Mouse (Mus musculus): Measurements from ENCODE around the gene Tec. TPM values are rescaled to one million over a fixed set of nuclear protein-coding genes. Genes with fewer than 3 reads are reported as not detected.

The Tec gene
- polyA plus RNA-seq, 1 experiment from 2014 or later, result 11.9 TPM

DNA sequence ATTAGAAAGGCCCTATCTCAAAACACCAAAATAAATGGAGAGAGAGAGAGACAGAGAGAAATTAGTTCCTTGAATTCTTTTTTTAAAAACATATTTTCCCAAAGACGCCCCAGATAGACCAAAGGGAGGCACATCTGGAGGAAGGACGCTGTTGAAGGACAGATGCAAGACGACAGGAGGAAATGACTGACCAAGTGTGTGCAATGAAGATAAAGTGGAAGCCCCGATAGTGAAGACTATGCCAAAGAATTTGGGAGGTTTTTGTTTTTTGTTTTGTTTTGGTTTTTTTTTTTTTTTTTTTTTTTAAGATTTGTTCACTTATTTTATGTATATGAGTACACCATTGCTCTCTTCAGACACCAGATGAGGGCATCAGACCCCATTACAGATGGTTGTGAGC lies 41.1 kb upstream of the Tec start:
- H3K4me1 ChIP-seq (ENCODE audit: control insufficient read depth, insufficient read depth, low read length), result peaks cover 11% of the 10 kb centered on the region
- 53% methylated on average over 4 of the region's 4 CpGs for WGBS (ENCODE audit: insufficient replicate concordance)

DNA sequence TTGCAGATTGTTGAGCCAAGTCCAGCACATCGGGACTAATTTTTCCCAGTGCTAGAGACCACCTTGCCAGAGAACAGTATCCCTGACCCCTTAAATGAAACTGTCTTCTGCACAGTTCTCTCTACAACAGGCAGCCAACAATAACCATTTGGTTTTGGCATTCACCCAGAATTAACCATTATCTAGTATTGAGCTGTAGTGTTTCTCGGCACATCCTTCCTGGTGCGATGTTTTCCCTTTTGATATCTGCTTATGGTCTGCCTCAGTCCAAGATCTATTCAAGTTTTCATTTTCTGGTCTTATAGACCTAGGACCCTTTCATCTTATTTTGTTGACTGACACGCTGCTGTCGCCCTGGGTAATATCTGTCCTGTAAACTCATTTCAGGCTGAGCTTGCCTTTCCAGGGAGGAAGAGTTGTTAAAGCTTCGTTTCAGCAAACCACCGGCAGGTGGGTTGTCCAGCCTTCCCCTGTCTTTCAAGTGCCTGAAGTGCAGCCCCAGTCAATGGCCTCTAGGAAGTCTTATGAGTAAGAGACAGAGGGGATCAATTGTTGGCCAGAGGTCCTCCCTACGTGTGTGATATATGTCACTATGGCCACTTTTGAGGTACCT lies 40.1 kb upstream of the Tec start:
- 69% methylated on average over 8 of the region's 8 CpGs for WGBS (ENCODE audit: insufficient replicate concordance)

More for the DNA sequence above, 41.1 kb upstream of the Tec start:
- no peak overlapping the region for H3K9ac ChIP-seq (ENCODE audit: low read depth, low read length)
- ATAC-seq (replicated peaks; ENCODE audit: insufficient number of reproducible peaks, low FRiP score, low TSS enrichment), result no peak
- no peaks in the 10 kb centered on the region for H3K9me3 ChIP-seq (replicated peaks; ENCODE audit: control insufficient read depth, low read length)
- H3K27ac ChIP-seq (ENCODE audit: low read depth, low read length), result no peak overlapping the region
- no peaks in the 10 kb centered on the region for H3K36me3 ChIP-seq (ENCODE audit: control insufficient read depth, insufficient read depth, low read length)
- H3K4me2 ChIP-seq, result no peak overlapping the region
- H3K4me3 ChIP-seq (ENCODE audit: low read depth, low read length), result no peak overlapping the region
- no peaks in the 10 kb centered on the region for H3K27me3 ChIP-seq (ENCODE audit: control insufficient read depth, insufficient read depth, low read length)

DNA sequence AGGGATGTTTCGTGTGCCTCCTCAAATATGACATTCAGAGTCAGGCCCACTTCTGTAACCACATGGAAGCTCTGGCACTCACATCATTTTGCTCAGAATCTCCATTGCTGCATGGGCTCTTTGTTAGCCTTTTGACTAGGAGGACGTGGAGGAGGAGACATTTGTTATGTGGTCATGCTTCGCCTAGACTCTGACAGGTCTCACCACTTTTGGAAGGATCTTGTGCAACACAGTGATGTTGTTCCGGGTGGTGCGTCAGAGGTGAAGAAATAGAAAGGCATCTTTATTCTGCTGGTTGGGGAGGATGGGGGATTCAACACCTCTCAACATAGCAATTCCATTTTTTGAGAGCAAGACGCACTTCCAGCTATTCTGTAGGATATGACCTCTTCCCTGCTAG lies 39.1 kb upstream of the Tec start:
- no peaks in the 10 kb centered on the region for H3K27me3 ChIP-seq (ENCODE audit: control insufficient read depth, insufficient read depth, low read length)
- ATAC-seq (replicated peaks; ENCODE audit: insufficient number of reproducible peaks, low FRiP score, low TSS enrichment), result no peak
- 82% methylated on average over 6 of the region's 6 CpGs for whole genome bisulfite sequencing (ENCODE audit: insufficient replicate concordance)
- no peak overlapping the region for H3K4me3 ChIP-seq (ENCODE audit: low read depth, low read length)
- H3K4me1 ChIP-seq (ENCODE audit: control insufficient read depth, insufficient read depth, low read length), result peaks cover 8% of the 10 kb centered on the region
- H3K4me2 ChIP-seq, result no peak overlapping the region
- no peak overlapping the region for H3K9ac ChIP-seq (ENCODE audit: low read depth, low read length)
- H3K36me3 ChIP-seq (ENCODE audit: control insufficient read depth, insufficient read depth, low read length), result no peaks in the 10 kb centered on the region
- no peak overlapping the region for H3K27ac ChIP-seq (ENCODE audit: low read depth, low read length)
- H3K9me3 ChIP-seq (replicated peaks; ENCODE audit: control insufficient read depth, low read length), result no peaks in the 10 kb centered on the region

More for the DNA sequence above, 40.1 kb upstream of the Tec start:
- Histone ChIP-seq H3K9ac (ENCODE audit: low read depth, low read length) (no peak overlapping the region), H3K27ac (ENCODE audit: low read depth, low read length) (no peak overlapping the region), H3K9me3 (replicated peaks; ENCODE audit: control insufficient read depth, low read length) (no peaks in the 10 kb centered on the region), H3K4me2 (no peak overlapping the region), H3K4me1 (ENCODE audit: control insufficient read depth, insufficient read depth, low read length) (peaks cover 11% of the 10 kb centered on the region), H3K36me3 (ENCODE audit: control insufficient read depth, insufficient read depth, low read length) (no peaks in the 10 kb centered on the region), H3K4me3 (ENCODE audit: low read depth, low read length) (no peak overlapping the region), H3K27me3 (ENCODE audit: control insufficient read depth, insufficient read depth, low read length) (no peaks in the 10 kb centered on the region)
- no peak for ATAC-seq (replicated peaks; ENCODE audit: insufficient number of reproducible peaks, low FRiP score, low TSS enrichment)

DNA sequence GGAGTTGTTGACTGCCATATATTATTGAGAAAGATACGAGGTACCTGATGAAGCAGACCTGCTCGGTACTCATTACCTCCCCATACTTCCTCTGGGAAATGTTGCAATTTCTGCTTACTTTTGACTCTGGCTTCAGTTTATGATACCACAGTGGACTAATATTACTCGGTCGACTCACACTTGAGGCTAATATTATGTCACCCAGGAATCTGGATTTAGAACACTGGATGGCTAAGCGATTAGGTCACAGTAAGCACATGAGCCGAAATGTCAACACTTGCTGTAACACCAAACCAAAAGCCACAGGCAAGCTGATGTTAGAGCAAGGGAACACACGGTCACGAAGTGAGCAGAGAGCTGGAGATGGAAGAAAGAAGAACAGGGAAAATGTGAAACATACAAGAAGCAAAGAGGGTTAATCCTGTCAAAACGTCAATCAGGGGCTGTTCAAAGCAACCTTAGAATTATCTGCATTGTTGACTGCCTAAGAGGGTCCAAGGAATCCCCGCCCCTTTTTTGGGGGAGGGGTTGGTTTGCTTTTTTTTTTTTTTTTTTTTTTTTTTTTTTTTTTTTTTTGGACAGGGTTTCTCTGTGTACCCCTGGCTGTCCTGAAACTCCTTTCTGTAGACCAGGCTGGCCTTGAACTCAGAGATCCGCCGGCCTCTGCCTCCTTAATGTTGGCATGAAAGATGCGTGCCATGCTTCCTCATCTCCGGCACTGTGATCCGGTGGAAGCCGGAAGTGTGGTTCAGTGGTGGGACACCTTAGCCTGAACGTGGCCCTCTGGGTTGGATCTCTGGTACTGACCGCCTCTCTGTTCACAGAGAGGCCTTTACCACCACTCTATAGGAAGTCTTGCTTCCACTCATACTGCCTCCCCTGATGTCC lies 36.9 kb upstream of the Tec start:
- Histone ChIP-seq H3K27me3 (ENCODE audit: control insufficient read depth, insufficient read depth, low read length) (no peaks in the 10 kb centered on the region), H3K9me3 (replicated peaks; ENCODE audit: control insufficient read depth, low read length) (no peaks in the 10 kb centered on the region), H3K36me3 (ENCODE audit: control insufficient read depth, insufficient read depth, low read length) (no peaks in the 10 kb centered on the region), H3K9ac (ENCODE audit: low read depth, low read length) (no peak overlapping the region), H3K4me3 (ENCODE audit: low read depth, low read length) (no peak overlapping the region), H3K27ac (ENCODE audit: low read depth, low read length) (peak overlapping the region; percentile 83), H3K4me2 (peak overlapping the region; percentile 27; the same call in 1 of the 2 replicates), H3K4me1 (ENCODE audit: control insufficient read depth, insufficient read depth, low read length) (peaks cover 8% of the 10 kb centered on the region)
- 59% methylated on average over 18 of the region's 18 CpGs for WGBS (ENCODE audit: insufficient replicate concordance)
- peak; percentile 49; the same call in 1 of the 2 replicates for ATAC-seq (replicated peaks; ENCODE audit: insufficient number of reproducible peaks, low FRiP score, low TSS enrichment)

DNA sequence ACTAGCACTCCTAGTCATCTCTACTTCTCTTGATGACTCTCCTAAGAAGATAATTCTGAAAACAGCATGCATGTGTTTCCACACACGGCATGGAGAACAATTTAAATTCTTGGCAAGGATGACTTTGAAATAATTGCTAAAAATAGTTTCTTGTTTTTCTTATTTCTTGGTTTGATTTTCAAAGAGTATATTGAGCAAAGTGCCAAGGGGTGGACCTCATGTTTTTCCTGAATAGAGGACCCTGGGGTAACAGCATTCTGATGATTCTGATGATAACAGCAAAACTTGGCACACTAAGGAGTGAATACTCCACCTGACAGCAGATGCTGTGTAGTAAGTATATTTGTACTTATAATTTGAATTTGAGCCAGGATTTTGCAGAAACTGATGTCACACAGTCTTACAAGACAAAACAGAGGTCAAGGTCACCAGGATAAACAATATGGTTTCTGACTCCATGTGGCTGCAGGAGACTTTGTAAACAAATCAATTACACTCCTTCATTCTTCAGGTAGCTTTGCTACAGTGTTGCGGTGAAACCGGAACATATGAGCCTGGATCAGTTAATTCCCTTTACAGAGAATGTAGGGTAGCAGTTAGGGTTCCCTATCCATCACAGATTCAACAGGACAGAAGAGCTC lies 34.7 kb upstream of the Tec start:
- ATAC-seq (replicated peaks; ENCODE audit: insufficient number of reproducible peaks, low FRiP score, low TSS enrichment), result no peak
- H3K27ac ChIP-seq (ENCODE audit: low read depth, low read length), result no peak overlapping the region
- H3K4me1 ChIP-seq (ENCODE audit: control insufficient read depth, insufficient read depth, low read length), result peaks cover 12% of the 10 kb centered on the region
- no peaks in the 10 kb centered on the region for H3K36me3 ChIP-seq (ENCODE audit: control insufficient read depth, insufficient read depth, low read length)
- no peak overlapping the region for H3K4me2 ChIP-seq
- no peak overlapping the region for H3K4me3 ChIP-seq (ENCODE audit: low read depth, low read length)
- WGBS (ENCODE audit: insufficient replicate concordance), result 81% methylated on average over 3 of the region's 3 CpGs
- no peaks in the 10 kb centered on the region for H3K9me3 ChIP-seq (replicated peaks; ENCODE audit: control insufficient read depth, low read length)
- H3K27me3 ChIP-seq (ENCODE audit: control insufficient read depth, insufficient read depth, low read length), result no peaks in the 10 kb centered on the region
- H3K9ac ChIP-seq (ENCODE audit: low read depth, low read length), result no peak overlapping the region

DNA sequence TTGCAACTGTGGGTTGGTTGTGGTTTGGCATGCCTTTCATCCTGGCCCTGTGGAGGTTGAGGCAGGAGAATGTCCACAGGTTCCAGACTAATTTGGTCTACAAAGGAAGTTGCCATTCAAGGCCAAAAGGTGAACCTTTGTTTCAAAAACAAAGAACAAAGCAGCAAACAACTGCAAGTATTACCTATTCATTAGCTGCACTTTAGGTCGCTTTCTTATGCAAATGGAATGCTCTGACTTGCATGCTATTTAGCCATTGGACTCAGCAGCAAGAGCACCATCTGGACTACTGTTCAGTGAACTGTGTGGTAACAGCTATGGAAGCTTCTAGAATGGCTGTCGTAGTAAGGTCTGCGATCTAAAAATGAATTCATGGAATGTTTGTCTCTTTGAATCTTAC lies 34.0 kb upstream of the Tec start:
- Histone ChIP-seq H3K9me3 (replicated peaks; ENCODE audit: control insufficient read depth, low read length) (no peaks in the 10 kb centered on the region), H3K36me3 (ENCODE audit: control insufficient read depth, insufficient read depth, low read length) (no peaks in the 10 kb centered on the region), H3K27me3 (ENCODE audit: control insufficient read depth, insufficient read depth, low read length) (no peaks in the 10 kb centered on the region), H3K27ac (ENCODE audit: low read depth, low read length) (no peak overlapping the region), H3K9ac (ENCODE audit: low read depth, low read length) (no peak overlapping the region), H3K4me3 (ENCODE audit: low read depth, low read length) (no peak overlapping the region), H3K4me1 (ENCODE audit: control insufficient read depth, insufficient read depth, low read length) (peaks cover 13% of the 10 kb centered on the region), H3K4me2 (no peak overlapping the region)
- WGBS (ENCODE audit: insufficient replicate concordance), result 78% methylated on average over 3 of the region's 3 CpGs
- no peak for ATAC-seq (replicated peaks; ENCODE audit: insufficient number of reproducible peaks, low FRiP score, low TSS enrichment)

DNA sequence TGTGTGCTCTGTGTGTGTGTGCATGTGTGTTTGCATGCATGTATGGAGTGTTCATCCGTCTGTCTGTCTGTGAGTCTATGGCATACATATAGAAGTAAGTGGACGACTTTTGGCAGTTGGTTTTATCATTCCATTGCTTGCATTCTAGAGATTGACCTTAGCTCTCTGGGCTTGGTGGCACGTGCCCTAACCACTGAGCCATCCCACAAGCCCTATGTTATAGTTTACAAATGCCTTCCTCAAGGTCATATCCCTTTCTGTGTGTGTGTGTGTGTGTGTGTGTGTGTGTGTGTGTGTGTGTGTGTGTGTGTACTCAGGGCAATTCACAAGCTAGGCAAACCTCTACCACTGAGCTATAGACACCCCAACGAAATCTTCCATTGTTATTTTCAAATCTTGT lies 33.6 kb upstream of the Tec start:
- Histone ChIP-seq H3K4me2 (no peak overlapping the region), H3K4me3 (ENCODE audit: low read depth, low read length) (no peak overlapping the region), H3K4me1 (ENCODE audit: control insufficient read depth, insufficient read depth, low read length) (peaks cover 17% of the 10 kb centered on the region), H3K36me3 (ENCODE audit: control insufficient read depth, insufficient read depth, low read length) (no peaks in the 10 kb centered on the region), H3K9me3 (replicated peaks; ENCODE audit: control insufficient read depth, low read length) (no peaks in the 10 kb centered on the region), H3K27me3 (ENCODE audit: control insufficient read depth, insufficient read depth, low read length) (no peaks in the 10 kb centered on the region), H3K27ac (ENCODE audit: low read depth, low read length) (no peak overlapping the region), H3K9ac (ENCODE audit: low read depth, low read length) (no peak overlapping the region)
- 84% methylated on average over 4 of the region's 4 CpGs for WGBS (ENCODE audit: insufficient replicate concordance)
- no peak for ATAC-seq (replicated peaks; ENCODE audit: insufficient number of reproducible peaks, low FRiP score, low TSS enrichment)

DNA sequence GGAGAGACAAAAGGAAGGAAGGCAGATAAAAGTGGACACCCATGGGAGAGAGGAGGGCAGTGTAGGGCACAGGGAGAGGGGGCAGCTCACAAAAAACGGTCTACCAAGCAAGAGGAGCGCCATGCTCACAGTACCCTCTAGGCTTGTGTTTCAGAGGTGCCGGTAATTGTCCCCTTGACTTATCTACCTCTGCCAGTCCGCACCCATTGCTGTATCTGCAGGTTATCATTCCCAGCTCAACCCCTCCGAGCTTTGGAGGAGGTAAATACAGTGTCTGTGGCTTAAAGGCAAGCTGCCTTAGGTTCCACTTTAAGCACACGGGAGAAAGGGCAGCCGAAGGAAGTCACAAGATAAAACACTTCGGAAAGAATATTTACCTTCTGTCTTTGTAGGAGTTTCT lies 31.0 kb upstream of the Tec start:
- Histone ChIP-seq H3K4me1 (ENCODE audit: control insufficient read depth, insufficient read depth, low read length) (peaks cover 13% of the 10 kb centered on the region; the same call in 1 of the 2 replicates), H3K4me3 (ENCODE audit: low read depth, low read length) (no peak overlapping the region), H3K9ac (ENCODE audit: low read depth, low read length) (no peak overlapping the region), H3K4me2 (no peak overlapping the region), H3K9me3 (replicated peaks; ENCODE audit: control insufficient read depth, low read length) (no peaks in the 10 kb centered on the region), H3K27me3 (ENCODE audit: control insufficient read depth, insufficient read depth, low read length) (no peaks in the 10 kb centered on the region), H3K27ac (ENCODE audit: low read depth, low read length) (no peak overlapping the region), H3K36me3 (ENCODE audit: control insufficient read depth, insufficient read depth, low read length) (no peaks in the 10 kb centered on the region)
- no peak for ATAC-seq (replicated peaks; ENCODE audit: insufficient number of reproducible peaks, low FRiP score, low TSS enrichment)
- WGBS (ENCODE audit: insufficient replicate concordance), result 59% methylated on average over 8 of the region's 8 CpGs
